In genomic region chr9:100357553-100357952, GRCm38 (mm10) we compare ENCODE assay signal across 22 mouse cellular contexts.
DNase-seq lines count a peak whose midpoint lies in the region; ATAC-seq and TF ChIP-seq lines count a peak whose summit lies in the region.
"Had no signal": no experiment of that assay in that cellular context is flagged by ENCODE, and none has a peak within 500 bp of the region (broad histone marks: within the 10 kb centered on the region; RNA-seq: fewer than 3 reads in every experiment).

No protein-coding gene starts in this region.

- no peaks in the 10 kb centered on the region for H3K27me3 ChIP-seq in heart, embryonic 10.5 days (ENCODE audit: insufficient read depth, poor library complexity, severe bottlenecking)
- H3K27me3 ChIP-seq in lung, embryonic 16.5 days (ENCODE audit: control insufficient read depth, insufficient read depth, low read depth, low read length) = no peaks in the 10 kb centered on the region
- H3K27me3 ChIP-seq in megakaryocyte, embryonic 14.5 days (replicated peaks) = peaks cover 11% of the 10 kb centered on the region
- H3K27me3 ChIP-seq in midbrain, postnatal 0 days (ENCODE audit: insufficient read depth, low read length) = peaks cover 8% of the 10 kb centered on the region; the same call in 1 of the 2 replicates
- H3K27me3 ChIP-seq: embryonic facial prominence, embryonic 12.5 days; liver, embryonic 12.5 days had no signal

- DNase-seq in heart, embryonic 10.5 days (ENCODE audit: low spot score) = no peak
- DNase-seq in heart, postnatal 14 days = no peak
- no peak for DNase-seq in lung, postnatal 10 days
- no peak for DNase-seq in midbrain, postnatal 0 days (ENCODE audit: low spot score)
- no peak for DNase-seq in layer of hippocampus, postnatal 14 days (ENCODE audit: low spot score in 2 of 2)
- DNase-seq in adipocyte (ENCODE audit: low spot score) = no peak
- DNase-seq: adrenal gland, postnatal 36 days; cerebellum, adult 11 months; gastrocnemius, adult 2 months; kidney, adult 11 months; kidney, postnatal 25 days; layer of hippocampus, postnatal 36 days; left cerebral cortex, postnatal 4 days; lung, postnatal 14 days; right cerebral cortex, postnatal 4 days had no signal

- H3K4me2 ChIP-seq in lung, embryonic 16.5 days (ENCODE audit: low read depth, low read length) = peak overlapping the region; percentile 11; the same call in 1 of the 2 replicates
- H3K4me2 ChIP-seq in midbrain, postnatal 0 days (ENCODE audit: low read depth, low read length, poor library complexity, severe bottlenecking) = peak overlapping the region; percentile 7; the same call in 1 of the 2 replicates
- H3K4me2 ChIP-seq: embryonic facial prominence, embryonic 12.5 days; liver, embryonic 12.5 days had no signal

- H3K36me3 ChIP-seq in heart, embryonic 10.5 days = no peaks in the 10 kb centered on the region
- no peaks in the 10 kb centered on the region for H3K36me3 ChIP-seq in lung, embryonic 16.5 days (ENCODE audit: control insufficient read depth, insufficient read depth, low read length)
- no peaks in the 10 kb centered on the region for H3K36me3 ChIP-seq in megakaryocyte, embryonic 14.5 days (replicated peaks; ENCODE audit: low read length)
- no peaks in the 10 kb centered on the region for H3K36me3 ChIP-seq in midbrain, postnatal 0 days (ENCODE audit: insufficient read depth, low read length)
- H3K36me3 ChIP-seq: embryonic facial prominence, embryonic 12.5 days; G1E; liver, embryonic 12.5 days had no signal

- H3K4me1 ChIP-seq in heart, embryonic 10.5 days = 0 out of 2 replicates have a peak, but pooled peaks cover 5% of the 10 kb centered on the region
- no peaks in the 10 kb centered on the region for H3K4me1 ChIP-seq in lung, embryonic 16.5 days (replicated peaks; ENCODE audit: control insufficient read depth, insufficient read depth, low read length)
- peaks cover 15% of the 10 kb centered on the region for H3K4me1 ChIP-seq in megakaryocyte, embryonic 14.5 days
- no peaks in the 10 kb centered on the region for H3K4me1 ChIP-seq in midbrain, postnatal 0 days (ENCODE audit: insufficient read depth, low read length)
- H3K4me1 ChIP-seq: embryonic facial prominence, embryonic 12.5 days had no signal

- H3K4me3 ChIP-seq in heart, embryonic 10.5 days = peak overlapping the region; percentile 18; the same call in 1 of the 2 replicates
- H3K4me3 ChIP-seq in lung, embryonic 16.5 days (ENCODE audit: low read length) = no peak overlapping the region
- H3K4me3 ChIP-seq in megakaryocyte, embryonic 14.5 days (replicated peaks) = peak overlapping the region; percentile 15
- H3K4me3 ChIP-seq in midbrain, postnatal 0 days (ENCODE audit: low read depth, low read length) = no peak overlapping the region
- H3K4me3 ChIP-seq: embryonic facial prominence, embryonic 12.5 days; gastrocnemius, adult 2 months; liver, embryonic 12.5 days; myocyte had no signal

- ATAC-seq in lung, embryonic 16.5 days (ENCODE audit: low read depth) = no peak
- no peak for ATAC-seq in midbrain, postnatal 0 days (ENCODE audit: low FRiP score)
- ATAC-seq: forebrain, embryonic 14.5 days; liver, embryonic 12.5 days had no signal

- H3K9me3 ChIP-seq in heart, embryonic 10.5 days = no peaks in the 10 kb centered on the region
- no peaks in the 10 kb centered on the region for H3K9me3 ChIP-seq in lung, embryonic 16.5 days (ENCODE audit: control insufficient read depth, low read length)
- no peaks in the 10 kb centered on the region for H3K9me3 ChIP-seq in megakaryocyte, embryonic 14.5 days
- no peaks in the 10 kb centered on the region for H3K9me3 ChIP-seq in midbrain, postnatal 0 days (ENCODE audit: low read length)
- H3K9me3 ChIP-seq: embryonic facial prominence, embryonic 12.5 days; liver, embryonic 12.5 days had no signal

- no peak overlapping the region for H3K9ac ChIP-seq in lung, embryonic 16.5 days (ENCODE audit: low read length)
- no peak overlapping the region for H3K9ac ChIP-seq in midbrain, postnatal 0 days (replicated peaks; ENCODE audit: low read length, poor library complexity, severe bottlenecking)
- H3K9ac ChIP-seq: embryonic facial prominence, embryonic 12.5 days; liver, embryonic 12.5 days had no signal

- H3K27ac ChIP-seq in heart, embryonic 10.5 days = no peak overlapping the region
- no peak overlapping the region for H3K27ac ChIP-seq in lung, embryonic 16.5 days (ENCODE audit: low read length)
- no peak overlapping the region for H3K27ac ChIP-seq in midbrain, postnatal 0 days (ENCODE audit: low read depth, low read length)
- H3K27ac ChIP-seq: embryonic facial prominence, embryonic 12.5 days; gastrocnemius, adult 2 months; liver, embryonic 12.5 days had no signal

- intact Hi-C loops in heart, postnatal 14 days (cut with DNase I) = no loop called here

- WGBS in heart, embryonic 10.5 days = 29% methylated on average over 12 of the region's 12 CpGs
- 35% methylated on average over 12 of the region's 12 CpGs for WGBS in lung, embryonic 16.5 days
- WGBS in midbrain, postnatal 0 days = 11% methylated on average over 12 of the region's 12 CpGs

- TF ChIP-seq CTCF in midbrain, postnatal 0 days (IDR thresholded peaks at IDR 0.05) = no peak

Comparison
In these comparisons a context has a peak if more than half of its experiments do, and no peak if none do; other contexts are left out.
1. H3K4me3 ChIP-seq: peak in heart, embryonic 10.5 days (single experiment) and megakaryocyte, embryonic 14.5 days (single experiment); none in lung, embryonic 16.5 days (single experiment) and midbrain, postnatal 0 days (single experiment).